Mouse (Mus musculus) activated CD4-positive, CD25-positive, alpha-beta regulatory T cell, adult 4 months (primary cell): Measurements from ENCODE around the gene Gmeb2. TPM values are rescaled to one million over a fixed set of nuclear protein-coding genes. Genes with fewer than 3 reads are reported as not detected.

Experiments used
- ATAC-seq: one replicate; pipeline ENCODE4 v1.8.0; 2017
- polyA plus RNA-seq, 2 experiments: library from polyadenylated mRNA; unstranded; fragments of 100-300 nt; shearing (Covaris generic); gene quantifications; one replicate each; pipeline ENCODE4 v1.2.1; 2017

Gmeb2 gene
- polyA plus RNA-seq: 10 to 100 TPM in 1 of 2 experiments, 1 to 10 TPM in 1; 8.5 to 11.4 TPM

- ATAC-seq: peak; percentile 97
Observed at GRCm38 (mm10) chr2:181287958-181288350, at the start of gene Gmeb2. TSS of gene Gmeb2 (minus strand) at chr2:181288035.

GRCm38 (mm10) chr2:181334023-181334422 lies 46.2 kb upstream of the Gmeb2 start:
- ATAC-seq: peak; percentile 91

- ATAC-seq: no peak
Observed at GRCm38 (mm10) chr2:181332542-181332941, 44.7 kb upstream of the Gmeb2 start.

GRCm38 (mm10) chr2:181326098-181326497 lies 38.3 kb upstream of the Gmeb2 start:
- no peak for ATAC-seq

- ATAC-seq: no peak
Observed at GRCm38 (mm10) chr2:181322136-181322535, 34.3 kb upstream of the Gmeb2 start.

- ATAC-seq: no peak
Observed at GRCm38 (mm10) chr2:181320103-181320499, 32.3 kb upstream of the Gmeb2 start.

- peak; percentile 96 for ATAC-seq
Observed at GRCm38 (mm10) chr2:181319248-181320102, 31.6 kb upstream of the Gmeb2 start, which contains the start of gene Rtel1. TSS of gene Rtel1 (plus strand) at chr2:181319739.

GRCm38 (mm10) chr2:181314080-181314810 lies 26.4 kb upstream of the Gmeb2 start, which contains the start of gene Stmn3:
TSS of gene Stmn3 (minus strand) at chr2:181314500.
- ATAC-seq: no peak

GRCm38 (mm10) chr2:181313344-181314079 lies 25.7 kb upstream of the Gmeb2 start:
- ATAC-seq: no peak

GRCm38 (mm10) chr2:181313006-181313343 lies 25.1 kb upstream of the Gmeb2 start:
- ATAC-seq: no peak

- no peak for ATAC-seq
Observed at GRCm38 (mm10) chr2:181312435-181312834, 24.6 kb upstream of the Gmeb2 start.

- peak; percentile 85 for ATAC-seq
Observed at GRCm38 (mm10) chr2:181307144-181307804, 19.4 kb upstream of the Gmeb2 start.

GRCm38 (mm10) chr2:181304944-181305343 lies 17.1 kb upstream of the Gmeb2 start:
- no peak for ATAC-seq

- ATAC-seq: no peak
Observed at GRCm38 (mm10) chr2:181302041-181302440, 14.2 kb upstream of the Gmeb2 start.

- no peak for ATAC-seq
Observed at GRCm38 (mm10) chr2:181290937-181291336, 3.1 kb upstream of the Gmeb2 start.

GRCm38 (mm10) chr2:181288691-181289090 lies 856 bp upstream of the Gmeb2 start:
- ATAC-seq: no peak

- ATAC-seq: peak; percentile 56
Observed at GRCm38 (mm10) chr2:181287338-181287957, 387 bp downstream of the Gmeb2 start.

GRCm38 (mm10) chr2:181286629-181287337 lies 1.1 kb downstream of the Gmeb2 start:
- ATAC-seq: no peak

GRCm38 (mm10) chr2:181279968-181280367 lies 7.9 kb downstream of the Gmeb2 start:
- ATAC-seq: no peak

GRCm38 (mm10) chr2:181277866-181278265 lies 10.0 kb downstream of the Gmeb2 start:
- ATAC-seq: no peak

- no peak for ATAC-seq
Observed at GRCm38 (mm10) chr2:181276766-181277165, 11.1 kb downstream of the Gmeb2 start.
